10 mouse cellular contexts compared by ENCODE assay signal in the genomic region with DNA sequence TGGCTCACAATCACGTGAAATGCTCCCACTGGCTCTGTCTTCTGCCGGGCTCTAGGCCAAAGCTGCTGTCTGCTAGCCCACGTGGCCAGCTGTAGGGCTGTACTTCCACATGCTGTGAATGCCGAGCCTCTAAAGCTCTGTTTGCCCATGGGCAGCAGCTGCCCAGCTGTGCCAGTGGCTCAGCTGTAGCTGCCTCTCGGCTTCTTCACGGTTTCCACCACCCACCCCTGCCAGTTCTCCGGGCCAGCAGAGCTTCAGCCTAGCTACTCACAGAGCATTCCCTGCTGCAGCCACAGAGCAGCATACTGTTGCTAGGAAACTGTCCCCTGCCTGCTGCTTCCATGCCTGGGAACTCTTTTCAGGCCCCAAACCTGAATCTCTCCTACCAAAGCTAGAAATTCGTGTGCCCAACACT. TPM values are rescaled to one million over a fixed set of nuclear protein-coding genes. Genes with fewer than 3 reads are reported as not detected.
DNase-seq lines count a peak whose midpoint lies in the region; ATAC-seq and TF ChIP-seq lines count a peak whose summit lies in the region.
"Had no signal": no experiment of that assay in that cellular context is flagged by ENCODE, and none has a peak within 500 bp of the region (broad histone marks: within the 10 kb centered on the region; RNA-seq: fewer than 3 reads in every experiment).

No protein-coding gene starts in this region.

- ATAC-seq in hindbrain, embryonic 14.5 days (ENCODE audit: low FRiP score) = peak; percentile 77
- ATAC-seq in megakaryocyte, adult 5-6 weeks (ENCODE audit: poor library complexity, severe bottlenecking) = no peak

- peak overlapping the region; percentile 38; the same call in 1 of the 2 replicates for H3K27ac ChIP-seq in hindbrain, embryonic 14.5 days

- no peak overlapping the region for H3K9ac ChIP-seq in hindbrain, embryonic 14.5 days

- H3K36me3 ChIP-seq in hindbrain, embryonic 14.5 days (replicated peaks; ENCODE audit: control insufficient read depth, insufficient read depth) = no peaks in the 10 kb centered on the region
- no peaks in the 10 kb centered on the region for H3K36me3 ChIP-seq in myocyte (ENCODE audit: control insufficient read depth, insufficient read depth)
- H3K36me3 ChIP-seq: G1E had no signal

- peak overlapping the region; percentile 26 for H3K4me2 ChIP-seq in hindbrain, embryonic 14.5 days (replicated peaks)
- H3K4me2 ChIP-seq in myocyte (ENCODE audit: low read depth) = no peak overlapping the region

- DNase-seq in 3134 (ENCODE audit: extremely low read depth, insufficient read length, low spot score) = peak; percentile 26
- DNase-seq in brain, adult 2 months (ENCODE audit: low read depth, low spot score) = peak; percentile 89
- DNase-seq in frontal cortex, postnatal 25 days (ENCODE audit: low spot score in 2 of 2) = peak; percentile 28 to 48
- DNase-seq in hindbrain, embryonic 14.5 days (ENCODE audit: low spot score) = peak; percentile 55
- DNase-seq in left cerebral cortex, postnatal 14 days (ENCODE audit: low spot score in 2 of 2) = peak; percentile 62 to 87
- DNase-seq in testis, postnatal 14 days (ENCODE audit: low spot score) = peak; percentile 14

- no peaks in the 10 kb centered on the region for H3K27me3 ChIP-seq in hindbrain, embryonic 14.5 days (ENCODE audit: control insufficient read depth, insufficient read depth, low read length)
- no peaks in the 10 kb centered on the region for H3K27me3 ChIP-seq in myocyte (ENCODE audit: control insufficient read depth, insufficient read depth, insufficient read length)

- no peak for TF ChIP-seq POLR2A in myocyte (IDR thresholded peaks at IDR 0.05; ENCODE audit: insufficient read length, low read depth)

- intact Hi-C loops in left cerebral cortex, postnatal 14 days (cut with DNase I) = no loop called here

- WGBS in hindbrain, embryonic 14.5 days = 4% methylated on average over 8 of the region's 8 CpGs

- peaks cover 10% of the 10 kb centered on the region for H3K4me1 ChIP-seq in hindbrain, embryonic 14.5 days (replicated peaks; ENCODE audit: control insufficient read depth, insufficient read depth, low read length)

- H3K79me2 ChIP-seq in myocyte (ENCODE audit: control insufficient read depth, insufficient read depth) = no peaks in the 10 kb centered on the region

- no peak overlapping the region for H3ac ChIP-seq in myocyte (ENCODE audit: control insufficient read depth, insufficient read length)

- H3K9me3 ChIP-seq in hindbrain, embryonic 14.5 days (ENCODE audit: control insufficient read depth, low read length) = no peaks in the 10 kb centered on the region
- H3K9me3 ChIP-seq: G1E had no signal

- H3K4me3 ChIP-seq in hindbrain, embryonic 14.5 days (replicated peaks; ENCODE audit: low read length) = no peak overlapping the region
- no peak overlapping the region for H3K4me3 ChIP-seq in myocyte

TF ChIP-seq in myocyte, 11 proteins besides CTCF, POLR2A, EP300 and RAD21:
- TF ChIP-seq MYOG (IDR thresholded peaks at IDR 0.05; ENCODE audit: control insufficient read depth in 1 of 3, insufficient read depth in 1 of 3, insufficient read length in 2 of 3, low read depth in 2 of 3) = no peak
- no peak for TF ChIP-seq TCF12 (IDR thresholded peaks at IDR 0.05; ENCODE audit: insufficient read depth, poor library complexity, severe bottlenecking)
- TF ChIP-seq USF1 (IDR thresholded peaks at IDR 0.05; ENCODE audit: low read depth) = peak; percentile 44
- TF ChIP-seq MYOD1 (IDR thresholded peaks at IDR 0.05; ENCODE audit: control insufficient read depth in 1 of 3, insufficient read length in 2 of 3, low read depth in 2 of 3) = peak in 2 of 3 experiments; percentile 3 to 34
- TF ChIP-seq CEBPB (IDR thresholded peaks at IDR 0.05; ENCODE audit: insufficient read depth, poor library complexity, severe bottlenecking) = no peak
TF ChIP-seq in myocyte: peak in this region for 2.

RNA-seq across cellular contexts. Expression of gene Arrb1, which starts 25.2 kb away (rescaled TPM):
- polyA plus RNA-seq in hindbrain, embryonic 14.5 days (2014; fragmentation: Nextera tagmentation; extraction: Ambion mirVana) = 9.8 and 10.1 TPM in 2 replicates
- total RNA-seq in left cerebral cortex, postnatal 14 days (2021) = 100 to 1,000 TPM; 154 to 160 TPM
- 5.1 TPM for polyA plus RNA-seq in myocyte (2012; fragmentation: generic; extraction: Trizol)
- total RNA-seq in megakaryocyte, adult 5-6 weeks (2015) = 41.1 and 43.8 TPM in 2 replicates
- total RNA-seq in megakaryocyte, adult 5-6 weeks (2017) = 91.7 and 96.9 TPM in 2 replicates

RNA-seq across cellular contexts. Expression of gene Rps3, which starts 26.6 kb away (rescaled TPM):
- polyA plus RNA-seq in hindbrain, embryonic 14.5 days (2014; fragmentation: Nextera tagmentation; extraction: Ambion mirVana) = 445 and 515 TPM in 2 replicates
- total RNA-seq in left cerebral cortex, postnatal 14 days (2021) = 100 to 1,000 TPM; 221 to 235 TPM
- polyA plus RNA-seq in myocyte (2012; fragmentation: generic; extraction: Trizol) = 2,049 TPM
- total RNA-seq in megakaryocyte, adult 5-6 weeks (2015) = 992 and 1,050 TPM in 2 replicates
- total RNA-seq in megakaryocyte, adult 5-6 weeks (2017) = 1,038 and 1,097 TPM in 2 replicates

RNA-seq across cellular contexts. Expression of gene Klhl35, which starts 44.3 kb away (rescaled TPM):
- polyA plus RNA-seq in hindbrain, embryonic 14.5 days (2014; fragmentation: Nextera tagmentation; extraction: Ambion mirVana) = 4.1 and 4.7 TPM in 2 replicates
- total RNA-seq in left cerebral cortex, postnatal 14 days (2021) = 1 to 10 TPM; 1.7 to 2.4 TPM
- not detected for polyA plus RNA-seq in myocyte (2012; fragmentation: generic; extraction: Trizol)
- 1.0 and 1.1 TPM in 2 replicates for total RNA-seq in megakaryocyte, adult 5-6 weeks (2015)
- not detected in 2 replicates for total RNA-seq in megakaryocyte, adult 5-6 weeks (2017)
- total RNA-seq: G1E; hematopoietic stem cell, adult 5-6 weeks had no signal
- polyA plus RNA-seq: G1E had no signal

Comparison
In these comparisons a context has a peak if more than half of its experiments do, and no peak if none do; other contexts are left out.
1. DNase-seq: peak in every context shown above with its lines; median percentile 89 in brain, adult 2 months; 74 in left cerebral cortex, postnatal 14 days; 55 in hindbrain, embryonic 14.5 days; 38 in frontal cortex, postnatal 25 days; 26 in 3134; 14 in testis, postnatal 14 days.
2. RNA of gene Rps3, which starts 26.6 kb away (total RNA-seq): 992 to 1,097 TPM in megakaryocyte, adult 5-6 weeks; 221 to 235 TPM in left cerebral cortex, postnatal 14 days; every median in the first group is over 4 times any median in the second.